Mouse (Mus musculus) thymus, adult 2 months (tissue): ENCODE data around the gene Nfkbie.

Source experiments
- CTCF ChIP-seq: fragments of 200-500 bp; IDR thresholded peaks from 2 replicates; pipeline ENCODE4 v1.5.1; 2012; ENCODE audit warnings: mild to moderate bottlenecking, control low read depth, low read length, moderate library complexity, borderline replicate concordance; ENCODE audit not compliant: control insufficient read depth, poor library complexity, insufficient read depth; ENCODE audit errors: extremely low read depth
- POLR2A ChIP-seq: fragments of 200-500 bp; IDR thresholded peaks from 2 replicates; pipeline ENCODE4 v1.6.1; 2012; ENCODE audit warnings: mild to moderate bottlenecking, low read length, control low read depth, moderate library complexity; ENCODE audit not compliant: control insufficient read depth, poor library complexity, insufficient read depth; ENCODE audit errors: extremely low read depth

DNA sequence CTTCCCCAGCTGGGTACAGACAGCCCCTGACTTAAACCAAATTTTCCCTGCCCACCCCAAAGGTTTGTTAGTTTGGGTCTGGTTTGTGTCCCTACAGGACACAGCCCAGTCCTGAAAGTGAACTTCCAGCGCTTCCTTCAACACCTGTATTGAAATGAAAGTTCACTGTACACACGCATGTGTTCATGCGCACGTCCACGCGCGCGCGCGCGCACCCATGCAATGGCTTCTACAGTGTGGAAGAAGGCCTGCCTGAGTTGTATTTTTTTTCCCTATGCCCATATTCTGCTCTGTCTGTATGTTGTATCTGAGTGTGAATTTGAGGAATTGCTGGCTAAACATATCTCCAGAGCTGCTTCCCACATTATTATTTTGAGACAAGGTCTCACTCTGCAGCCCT is 9.6 kb downstream of the Nfkbie start:
- TF ChIP-seq CTCF, result no peak
- TF ChIP-seq POLR2A, result no peak
